Mouse (Mus musculus) lung, embryonic 14.5 days (tissue): ENCODE data around the gene Pax5. TPM values are rescaled to one million over a fixed set of nuclear protein-coding genes. Genes with fewer than 3 reads are reported as not detected.

Experiments
- ATAC-seq: fragments of 200-750 bp; cut with Nextera tagmentation; 2 replicates; pipeline ENCODE4 v1.8.0; 2017; ENCODE audit warnings: mild to moderate bottlenecking, moderate TSS enrichment, moderate library complexity; ENCODE audit not compliant: insufficient read depth
- DNase-seq: peaks from one replicate; pipeline ENCODE4 v3.0.0-alpha.2; 2015
- H3K27ac ChIP-seq: fragments of 300-500 bp; sonication (generic); 2 replicates; pipeline ENCODE4 v1.5.1; 2014; ENCODE audit warnings: low read depth, mild to moderate bottlenecking, moderate library complexity
- H3K27me3 ChIP-seq: fragments of 300-500 bp; sonication (generic); 2 replicates; pipeline ENCODE4 v1.6.1; 2014; ENCODE audit warnings: low read length, control low read depth; ENCODE audit not compliant: insufficient read depth
- H3K36me3 ChIP-seq: fragments of 300-500 bp; sonication (generic); 2 replicates; pipeline ENCODE4 v1.6.1; 2014; ENCODE audit warnings: control low read depth; ENCODE audit not compliant: insufficient read depth
- H3K4me1 ChIP-seq: fragments of 300-500 bp; sonication (generic); 2 replicates; pipeline ENCODE4 v1.6.1; 2014; ENCODE audit warnings: antibody characterized with exemption, control low read depth; ENCODE audit not compliant: insufficient read depth
- H3K4me2 ChIP-seq: fragments of 300-500 bp; sonication (generic); 2 replicates; pipeline ENCODE4 v1.6.1; 2014; ENCODE audit warnings: mild to moderate bottlenecking
- H3K4me3 ChIP-seq: fragments of 300-500 bp; sonication (generic); 2 replicates; pipeline ENCODE4 v1.5.1; 2014; ENCODE audit warnings: low read depth, low read length
- H3K9ac ChIP-seq: fragments of 300-500 bp; sonication (generic); 2 replicates; pipeline ENCODE4 v1.6.1; 2014
- H3K9me3 ChIP-seq: fragments of 300-500 bp; sonication (generic); 2 replicates; pipeline ENCODE4 v1.6.1; 2016; ENCODE audit warnings: low read depth, low read length, control low read depth
- CTCF ChIP-seq: IDR thresholded peaks from 2 replicates; pipeline ENCODE4 v1.5.1; 2016; ENCODE audit warnings: antibody characterized with exemption, low read depth
- WGBS: fragments of 180-500 bp; shearing (Covaris S2); extraction: QIAGEN DNeasy Blood & Tissue Kit; methylation state at CpG from one replicate; pipeline ENCODE4 v1.1.7; 2014; 5-methylcytosine and 5-hydroxymethylcytosine counted together
- polyA plus RNA-seq: library from polyadenylated mRNA; unstranded; fragments of >200 nt; fragmentation: Nextera tagmentation; extraction: Ambion mirVana; gene quantifications from 2 replicates; pipeline ENCODE4 v1.2.1, GENCODE M21; 2014

The Pax5 gene
- polyA plus RNA-seq, 1 experiment from 2014 or later = not detected

- TF ChIP-seq CTCF = no peak
- no peaks in the 10 kb centered on the region for H3K9me3 ChIP-seq
- no peak overlapping the region for H3K27ac ChIP-seq
- H3K4me3 ChIP-seq = no peak overlapping the region
- H3K27me3 ChIP-seq = no peaks in the 10 kb centered on the region
- H3K36me3 ChIP-seq = no peaks in the 10 kb centered on the region
- H3K4me1 ChIP-seq = 0 out of 2 replicates have a peak, but pooled peaks cover 2% of the 10 kb centered on the region
- ATAC-seq (no peak), DNase-seq (peak; percentile 37)
- no peak overlapping the region for H3K9ac ChIP-seq
- WGBS = 30% methylated on average over 5 of the region's 5 CpGs
- H3K4me2 ChIP-seq = no peak overlapping the region
Observed at GRCm38 (mm10) chr4:44600875-44601274, 109.4 kb downstream of the Pax5 start.

- Histone ChIP-seq H3K4me2 (no peak overlapping the region), H3K9ac (no peak overlapping the region), H3K4me3 (no peak overlapping the region), H3K27me3 (no peaks in the 10 kb centered on the region), H3K27ac (no peak overlapping the region), H3K36me3 (no peaks in the 10 kb centered on the region), H3K4me1 (0 out of 2 replicates have a peak, but pooled peaks cover 2% of the 10 kb centered on the region), H3K9me3 (no peaks in the 10 kb centered on the region)
- 70% methylated on average over 9 of the region's 9 CpGs for WGBS
- DNase-seq (no peak), ATAC-seq (no peak)
- no peak for TF ChIP-seq CTCF
Observed at GRCm38 (mm10) chr4:44597965-44598364, 112.3 kb downstream of the Pax5 start.

- Histone ChIP-seq H3K27me3 (no peaks in the 10 kb centered on the region), H3K4me1 (no peaks in the 10 kb centered on the region), H3K27ac (no peak overlapping the region), H3K4me2 (no peak overlapping the region), H3K9me3 (no peaks in the 10 kb centered on the region), H3K36me3 (no peaks in the 10 kb centered on the region), H3K4me3 (no peak overlapping the region), H3K9ac (no peak overlapping the region)
- ATAC-seq (no peak), DNase-seq (no peak)
- WGBS = 76% methylated on average over 2 of the region's 2 CpGs
- TF ChIP-seq CTCF = no peak
Observed at GRCm38 (mm10) chr4:44593091-44593490, 117.2 kb downstream of the Pax5 start.

- Histone ChIP-seq H3K4me3 (no peak overlapping the region), H3K4me2 (no peak overlapping the region), H3K36me3 (no peaks in the 10 kb centered on the region), H3K27ac (no peak overlapping the region), H3K27me3 (no peaks in the 10 kb centered on the region), H3K9me3 (no peaks in the 10 kb centered on the region), H3K4me1 (no peaks in the 10 kb centered on the region), H3K9ac (no peak overlapping the region)
- DNase-seq = no peak
- TF ChIP-seq CTCF = no peak
- 62% methylated on average over 4 of the region's 4 CpGs for WGBS
- ATAC-seq = no peak
Observed at GRCm38 (mm10) chr4:44582687-44583086, 127.6 kb downstream of the Pax5 start.

- DNase-seq (peak; percentile 79), ATAC-seq (no peak)
- Histone ChIP-seq H3K9ac (no peak overlapping the region), H3K27ac (no peak overlapping the region), H3K27me3 (no peaks in the 10 kb centered on the region), H3K4me2 (no peak overlapping the region), H3K9me3 (no peaks in the 10 kb centered on the region), H3K36me3 (no peaks in the 10 kb centered on the region), H3K4me3 (no peak overlapping the region), H3K4me1 (no peaks in the 10 kb centered on the region)
- no peak for TF ChIP-seq CTCF
- WGBS = 37% methylated on average over 5 of the region's 5 CpGs
Observed at GRCm38 (mm10) chr4:44578591-44578990, 131.7 kb downstream of the Pax5 start.

GRCm38 (mm10) chr4:44577293-44577692 lies 133.0 kb downstream of the Pax5 start:
- no peaks in the 10 kb centered on the region for H3K4me1 ChIP-seq
- no peaks in the 10 kb centered on the region for H3K36me3 ChIP-seq
- no peak for ATAC-seq
- no peak overlapping the region for H3K4me3 ChIP-seq
- 43% methylated on average over 5 of the region's 5 CpGs for WGBS
- peak; percentile 75 for TF ChIP-seq CTCF
- H3K27ac ChIP-seq = no peak overlapping the region
- H3K4me2 ChIP-seq = no peak overlapping the region
- peak; percentile 73 for DNase-seq
- H3K9me3 ChIP-seq = no peaks in the 10 kb centered on the region
- no peak overlapping the region for H3K9ac ChIP-seq
- no peaks in the 10 kb centered on the region for H3K27me3 ChIP-seq

- no peak overlapping the region for H3K9ac ChIP-seq
- H3K4me3 ChIP-seq = no peak overlapping the region
- ATAC-seq (no peak), DNase-seq (no peak)
- TF ChIP-seq CTCF = no peak
- no peaks in the 10 kb centered on the region for H3K9me3 ChIP-seq
- H3K4me2 ChIP-seq = no peak overlapping the region
- 42% methylated on average over 5 of the region's 5 CpGs for WGBS
- no peaks in the 10 kb centered on the region for H3K27me3 ChIP-seq
- H3K4me1 ChIP-seq = no peaks in the 10 kb centered on the region
- no peak overlapping the region for H3K27ac ChIP-seq
- H3K36me3 ChIP-seq = no peaks in the 10 kb centered on the region
Observed at GRCm38 (mm10) chr4:44576786-44577185, 133.5 kb downstream of the Pax5 start.

GRCm38 (mm10) chr4:44573017-44573416 lies 137.3 kb downstream of the Pax5 start:
- TF ChIP-seq CTCF = no peak
- no peak overlapping the region for H3K4me3 ChIP-seq
- no peak for DNase-seq
- no peak overlapping the region for H3K27ac ChIP-seq
- H3K9me3 ChIP-seq = no peaks in the 10 kb centered on the region
- H3K36me3 ChIP-seq = no peaks in the 10 kb centered on the region
- no peak for ATAC-seq
- no peak overlapping the region for H3K4me2 ChIP-seq
- H3K9ac ChIP-seq = no peak overlapping the region
- 80% methylated on average over 5 of the region's 5 CpGs for WGBS
- no peaks in the 10 kb centered on the region for H3K27me3 ChIP-seq
- H3K4me1 ChIP-seq = no peaks in the 10 kb centered on the region
